Mouse (Mus musculus): Measurements from ENCODE around the gene Dglucy.

Dglucy gene

GRCm38 (mm10) chr12:100936116-100936515 lies 157.3 kb downstream of the Dglucy start:
- DNase-seq, result peak; percentile 65

GRCm38 (mm10) chr12:100936737-100937136 lies 157.9 kb downstream of the Dglucy start:
- no peak for DNase-seq

GRCm38 (mm10) chr12:100937441-100938360 lies 158.8 kb downstream of the Dglucy start:
- DNase-seq, result no peak

- DNase-seq, result no peak
Observed at GRCm38 (mm10) chr12:100941361-100941760, 162.5 kb downstream of the Dglucy start.

GRCm38 (mm10) chr12:100943146-100943545 lies 164.3 kb downstream of the Dglucy start:
- DNase-seq, result no peak

- DNase-seq, result peak; percentile 79
Observed at GRCm38 (mm10) chr12:100944921-100945336, 166.1 kb downstream of the Dglucy start.

GRCm38 (mm10) chr12:100945501-100945900 lies 166.6 kb downstream of the Dglucy start:
- DNase-seq, result no peak

- DNase-seq, result no peak
Observed at GRCm38 (mm10) chr12:100945948-100946347, 167.1 kb downstream of the Dglucy start.
